Mouse (Mus musculus) limb, embryonic 14.5 days (tissue): ENCODE measurements at regions not wholly inside any gene's neighbourhood (a gene's known extent, or its start where the extent isn't known, plus 50 kb on each side); places are given as distances from the start of the nearest gene placed in this dataset.

Source experiments
- ATAC-seq: fragments of 200-750 bp; cut with Nextera tagmentation; 2 replicates; pipeline ENCODE4 v1.8.0; 2017; ENCODE audit warnings: low read depth, moderate number of reproducible peaks, moderate TSS enrichment; ENCODE audit not compliant: low FRiP score
- DNase-seq: peaks from one replicate; pipeline ENCODE4 v3.0.0-alpha.2; 2015; ENCODE audit warnings: low spot score
- H3K27ac ChIP-seq: fragments of 300-500 bp; sonication (generic); replicated peaks from 2 replicates; pipeline ENCODE4 v1.5.1; 2014; ENCODE audit warnings: low read depth, mild to moderate bottlenecking, low read length, moderate library complexity, mixed read lengths
- H3K27me3 ChIP-seq: fragments of 300-500 bp; sonication (generic); 2 replicates; pipeline ENCODE4 v1.6.1; 2014; ENCODE audit warnings: low read length, mixed read lengths; ENCODE audit not compliant: control insufficient read depth, insufficient read depth
- H3K36me3 ChIP-seq: fragments of 300-500 bp; sonication (generic); 2 replicates; pipeline ENCODE4 v1.6.1; 2014; ENCODE audit warnings: mild to moderate bottlenecking, low read length, moderate library complexity, mixed read lengths; ENCODE audit not compliant: control insufficient read depth, insufficient read depth
- H3K4me1 ChIP-seq: fragments of 300-500 bp; sonication (generic); 2 replicates; pipeline ENCODE4 v1.6.1; 2014; ENCODE audit warnings: antibody characterized with exemption, low read length, mixed read lengths; ENCODE audit not compliant: control insufficient read depth, insufficient read depth
- H3K4me2 ChIP-seq: fragments of 300-500 bp; sonication (generic); replicated peaks from 2 replicates; pipeline ENCODE4 v1.6.1; 2014; ENCODE audit warnings: low read depth, mild to moderate bottlenecking, low read length, moderate library complexity; ENCODE audit not compliant: severe bottlenecking
- H3K4me3 ChIP-seq: fragments of 300-500 bp; sonication (generic); replicated peaks from 2 replicates; pipeline ENCODE4 v1.5.1; 2014; ENCODE audit warnings: low read length
- H3K9ac ChIP-seq: fragments of 300-500 bp; sonication (generic); 2 replicates; pipeline ENCODE4 v1.6.1; 2014; ENCODE audit warnings: mild to moderate bottlenecking, low read depth, low read length, moderate library complexity; ENCODE audit not compliant: severe bottlenecking
- H3K9me3 ChIP-seq: fragments of 300-500 bp; sonication (generic); 2 replicates; pipeline ENCODE4 v1.6.1; 2016; ENCODE audit warnings: low read length; ENCODE audit not compliant: control insufficient read depth
- POLR2A ChIP-seq: fragments of 200-500 bp; IDR thresholded peaks from 2 replicates; pipeline ENCODE4 v1.8.0; 2012; ENCODE audit warnings: inconsistent platforms, mild to moderate bottlenecking, moderate library complexity, borderline replicate concordance; ENCODE audit not compliant: insufficient read depth, insufficient read length; ENCODE audit errors: extremely low read depth
- WGBS: fragments of 180-500 bp; shearing (Covaris S2); extraction: QIAGEN DNeasy Blood & Tissue Kit; methylation state at CpG from one replicate; pipeline ENCODE4 v1.1.7; 2014; 5-methylcytosine and 5-hydroxymethylcytosine counted together

DNA sequence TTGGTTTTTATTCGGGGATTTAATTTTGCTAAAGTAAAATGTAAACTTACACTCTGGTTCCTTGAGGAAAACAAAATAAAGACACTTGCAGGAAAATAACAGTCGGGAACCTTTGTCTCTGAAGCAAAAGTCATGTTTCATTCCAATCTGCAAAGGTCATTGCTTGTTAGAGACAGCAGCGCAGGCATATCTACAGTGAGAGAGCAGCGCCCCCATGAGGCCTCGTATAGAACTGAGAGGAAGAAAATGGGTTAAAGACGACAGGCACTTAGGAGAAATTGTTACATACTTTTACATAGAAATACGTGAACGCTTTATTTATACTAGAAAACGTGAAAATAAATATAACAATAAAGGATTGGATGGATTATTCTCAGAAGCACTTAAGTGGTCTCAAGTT is 93.1 kb upstream of the Fmr1 start:
- no peaks in the 10 kb centered on the region for H3K27me3 ChIP-seq
- H3K4me1 ChIP-seq: no peaks in the 10 kb centered on the region
- no peaks in the 10 kb centered on the region for H3K9me3 ChIP-seq
- H3K36me3 ChIP-seq: no peaks in the 10 kb centered on the region
- H3K4me2 ChIP-seq: no peak overlapping the region
- no peak overlapping the region for H3K9ac ChIP-seq
- TF ChIP-seq POLR2A: no peak
- H3K27ac ChIP-seq: no peak overlapping the region
- 25% methylated on average over 9 of the region's 9 CpGs for WGBS
- ATAC-seq: no peak
- DNase-seq: peak; percentile 44
- no peak overlapping the region for H3K4me3 ChIP-seq

DNA sequence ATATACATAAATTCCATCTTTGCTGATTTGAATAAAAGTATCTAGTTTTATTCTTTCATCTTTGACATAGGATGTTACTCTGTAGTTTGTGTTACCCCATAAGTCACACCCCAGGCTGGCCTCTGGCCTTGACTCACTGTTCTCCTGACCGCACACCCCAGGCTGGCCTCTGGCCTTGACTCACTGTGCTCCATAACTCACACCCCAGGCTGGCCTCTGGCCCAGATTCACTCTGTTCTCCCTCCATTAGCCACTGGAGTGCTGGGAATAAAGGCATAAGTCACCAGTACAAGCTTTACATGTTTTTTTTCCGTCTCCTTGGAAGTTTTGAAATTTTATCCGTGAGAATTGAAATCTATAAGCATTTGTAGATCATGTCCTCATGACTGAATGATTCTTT is 56.2 kb upstream of the Fmr1 start:
- 78% methylated on average over 3 of the region's 3 CpGs for WGBS
- no peaks in the 10 kb centered on the region for H3K4me1 ChIP-seq
- H3K4me3 ChIP-seq: no peak overlapping the region
- H3K9ac ChIP-seq: no peak overlapping the region
- H3K4me2 ChIP-seq: no peak overlapping the region
- no peaks in the 10 kb centered on the region for H3K9me3 ChIP-seq
- DNase-seq (no peak), ATAC-seq (no peak)
- no peaks in the 10 kb centered on the region for H3K36me3 ChIP-seq
- no peaks in the 10 kb centered on the region for H3K27me3 ChIP-seq
- no peak for TF ChIP-seq POLR2A
- no peak overlapping the region for H3K27ac ChIP-seq
